Mouse (Mus musculus) left cerebral cortex, adult 2 months (tissue): ENCODE results near the gene Gm45234. TPM values are rescaled to one million over a fixed set of nuclear protein-coding genes. Genes with fewer than 3 reads are reported as not detected.

ENCODE experiments used
- DNase-seq, 2 experiments: peaks; one replicate each; pipeline ENCODE4 v3.0.0; 2021 to 2022; ENCODE audit warnings: low spot score in 2 of 2, mixed read lengths in 1 of 2; ENCODE audit errors: extremely low spot score in 1 of 2
- H3K27ac ChIP-seq: fragments of 200-600 bp; 2 replicates; pipeline ENCODE4 v1.8.1; 2022
- H3K4me3 ChIP-seq: fragments of 200-600 bp; 2 replicates; pipeline ENCODE4 v1.8.1; 2022
- CTCF ChIP-seq: fragments of 200-600 bp; IDR thresholded peaks from 2 replicates; pipeline ENCODE4 v1.8.1; 2022; ENCODE audit warnings: antibody characterized with exemption, mild to moderate bottlenecking, moderate library complexity
- intact Hi-C: fragments of 180-260 bp; cut with DNase I; formaldehyde crosslinking; loops from one replicate; pipeline ENCODE4 v1.15.1; 2025
- total RNA-seq, 2 experiments: library from RNA; stranded (reverse); gene quantifications; 2 replicates each; pipeline ENCODE4 v1.2.3; 2021

Gm45234 gene
- total RNA-seq, 2 experiments from 2014 or later: not detected

- intact Hi-C loops: loop anchor here (5.0 kb wide), 1 partner anchor 187 kb away; the partner anchor contains the start of gene C1rb
- no peak for TF ChIP-seq CTCF
- Histone ChIP-seq H3K4me3 (no peak overlapping the region), H3K27ac (peak overlapping the region; percentile 86)
- DNase-seq: no peak
Observed at GRCm38 (mm10) chr6:124758849-124759232, 3.0 kb upstream of the Gm45234 start.

- peak; percentile 53 to 59 for DNase-seq
- no peak for TF ChIP-seq CTCF
- Histone ChIP-seq H3K27ac (peak overlapping the region; percentile 86), H3K4me3 (peak overlapping the region; percentile 72)
- intact Hi-C loops: loop anchor here (1.0 to 5.0 kb wide), 2 partner anchors 13 to 186 kb away; partner anchors contain the start of gene C1rb
Observed at GRCm38 (mm10) chr6:124757909-124758848, 2.4 kb upstream of the Gm45234 start.

- no peak for TF ChIP-seq CTCF
- no peak for DNase-seq
- intact Hi-C loops: loop anchor here (1.0 to 5.0 kb wide), 2 partner anchors 12 to 185 kb away; partner anchors contain the start of gene C1rb
- Histone ChIP-seq H3K4me3 (peak overlapping the region; percentile 72), H3K27ac (peak overlapping the region; percentile 86)
Observed at GRCm38 (mm10) chr6:124757351-124757880, 1.6 kb upstream of the Gm45234 start.

GRCm38 (mm10) chr6:124756652-124757350 is 980 bp upstream of the Gm45234 start:
- no peak for TF ChIP-seq CTCF
- peak overlapping the region; percentile 72 for H3K4me3 ChIP-seq
- peak; percentile 81 to 82 for DNase-seq
- intact Hi-C loops: loop anchor here (1.0 to 5.0 kb wide), 2 partner anchors 12 to 184 kb away; partner anchors contain the start of gene C1rb
- H3K27ac ChIP-seq: peak overlapping the region; percentile 86

DNA sequence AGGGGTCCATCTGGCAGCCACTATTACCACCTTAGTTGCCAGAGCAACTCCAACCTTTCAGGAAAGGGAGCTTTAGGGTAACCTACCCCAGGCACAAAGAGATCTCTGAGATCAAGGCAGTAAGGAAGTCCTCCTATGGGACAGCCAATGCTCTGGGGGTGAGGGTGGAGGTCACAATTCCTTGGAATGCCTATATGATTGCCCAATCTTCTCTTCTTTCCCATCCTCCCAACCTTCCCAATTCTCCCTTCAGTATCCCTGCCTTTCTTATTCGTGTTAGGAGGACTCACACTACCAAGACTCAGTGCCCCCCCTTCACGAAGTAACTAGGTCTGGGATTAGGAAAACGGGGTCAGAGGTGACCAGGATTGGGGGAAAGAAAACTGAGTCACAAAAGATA is 515 bp downstream of the Gm45234 start:
- intact Hi-C loops: loop anchor here (5.0 kb wide), 1 partner anchor 183 kb away; the partner anchor contains the start of gene C1rb
- peak overlapping the region; percentile 72 for H3K4me3 ChIP-seq
- DNase-seq: no peak
- TF ChIP-seq CTCF: no peak
- H3K27ac ChIP-seq: peak overlapping the region; percentile 87

- H3K4me3 ChIP-seq: no peak overlapping the region
- no peak for DNase-seq
- intact Hi-C loops: no loop called here
Observed at GRCm38 (mm10) chr6:124753861-124754260, 2.0 kb downstream of the Gm45234 start.

DNA sequence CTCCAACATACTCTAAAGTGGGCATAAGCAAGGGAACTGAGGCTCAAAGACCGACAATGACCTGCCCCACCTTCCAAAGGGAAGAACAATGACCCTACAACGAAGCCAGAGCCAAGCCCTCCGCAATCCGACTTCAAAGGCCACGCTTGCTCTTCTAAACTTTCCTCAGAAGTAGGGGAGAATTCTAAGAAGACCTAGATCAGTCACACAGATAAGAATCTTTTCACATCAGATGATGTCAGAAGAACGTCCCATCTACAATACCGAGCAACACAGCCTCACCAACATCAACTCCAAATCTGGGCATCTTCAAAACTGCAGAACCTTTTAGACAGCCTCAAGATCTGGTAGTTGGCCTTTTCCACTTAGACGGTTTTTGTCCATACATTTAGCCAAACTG is 5.4 kb downstream of the Gm45234 start:
- intact Hi-C loops: no loop called here
- H3K4me3 ChIP-seq: no peak overlapping the region
- no peak for TF ChIP-seq CTCF

More at GRCm38 (mm10) chr6:124753861-124754260, 2.0 kb downstream of the Gm45234 start:
- no peak overlapping the region for H3K27ac ChIP-seq
- TF ChIP-seq CTCF: no peak

DNA sequence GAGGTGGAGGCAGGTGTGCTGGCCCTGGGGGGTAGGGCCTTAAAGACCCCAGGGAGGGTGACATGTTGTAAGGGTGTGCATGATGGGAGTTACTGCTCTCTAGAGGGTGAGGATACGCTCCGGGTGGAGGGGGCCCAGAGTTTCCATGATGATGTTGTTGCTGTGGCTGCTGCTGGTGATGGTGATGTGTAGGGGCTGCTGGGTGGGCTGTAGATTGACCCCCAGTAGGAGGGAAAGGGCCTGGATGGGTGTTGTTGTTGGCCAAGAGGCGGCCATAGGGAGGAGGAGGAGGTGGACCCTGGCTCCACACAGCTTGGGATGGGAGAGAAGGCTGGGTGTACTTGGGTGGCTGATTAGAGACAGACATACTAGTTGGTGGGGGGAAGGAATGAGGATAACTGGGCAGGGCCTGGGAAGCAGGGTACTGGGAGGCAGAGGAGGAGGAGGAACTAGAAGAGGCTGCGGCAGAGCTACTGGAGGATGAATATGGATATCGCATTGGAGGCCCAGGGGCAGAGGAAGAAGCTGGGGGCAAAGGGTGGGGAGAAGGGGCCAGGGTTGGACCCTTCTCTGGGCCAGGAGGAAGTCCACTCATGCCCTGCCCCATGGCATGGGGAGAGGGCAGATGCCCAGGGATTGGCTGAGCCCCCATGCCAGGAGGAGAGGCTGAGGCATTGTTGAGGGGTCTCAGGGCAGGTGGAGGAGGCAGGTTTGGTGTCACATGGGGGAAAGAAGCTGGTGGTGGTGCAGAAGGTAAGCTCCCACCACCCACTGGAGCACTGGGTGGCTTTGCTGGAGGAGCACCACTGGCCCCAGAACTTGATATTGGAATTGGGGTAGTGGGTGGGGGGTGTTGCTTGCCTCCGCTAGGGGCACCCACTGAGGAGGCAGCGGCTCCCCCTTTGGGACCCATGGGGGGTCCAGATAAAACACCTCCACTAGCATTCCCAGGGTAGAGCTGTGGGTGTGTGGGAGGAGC is 8.9 kb downstream of the Gm45234 start:
- intact Hi-C loops: no loop called here
- Histone ChIP-seq H3K4me3 (no peak overlapping the region), H3K27ac (peak overlapping the region; percentile 28)
- peak in 1 of 2 experiments; percentile 18 for DNase-seq
- no peak for TF ChIP-seq CTCF

More for the DNA sequence above, 5.4 kb downstream of the Gm45234 start:
- no peak for DNase-seq
- peak overlapping the region; percentile 53; the same call in 1 of the 2 replicates for H3K27ac ChIP-seq

DNA sequence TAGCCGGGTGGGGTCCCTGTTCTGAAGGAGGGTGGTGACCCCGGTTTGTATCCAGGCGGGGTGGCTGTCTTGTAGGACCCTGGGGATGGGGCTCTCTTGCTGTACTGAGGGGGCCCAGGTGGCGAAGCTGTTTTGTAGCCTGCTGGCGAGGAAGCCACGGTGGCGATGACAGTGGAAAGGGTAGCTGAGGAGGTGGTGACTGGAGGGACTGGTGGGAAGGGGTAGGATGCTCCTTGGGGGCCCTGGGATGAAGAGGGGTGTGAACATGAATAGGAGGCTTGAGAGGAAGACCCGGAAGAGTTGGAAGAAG is 9.6 kb downstream of the Gm45234 start:
- DNase-seq: no peak
- Histone ChIP-seq H3K27ac (peak overlapping the region; percentile 96), H3K4me3 (peak overlapping the region; percentile 60)
- TF ChIP-seq CTCF: no peak
- intact Hi-C loops: no loop called here

DNA sequence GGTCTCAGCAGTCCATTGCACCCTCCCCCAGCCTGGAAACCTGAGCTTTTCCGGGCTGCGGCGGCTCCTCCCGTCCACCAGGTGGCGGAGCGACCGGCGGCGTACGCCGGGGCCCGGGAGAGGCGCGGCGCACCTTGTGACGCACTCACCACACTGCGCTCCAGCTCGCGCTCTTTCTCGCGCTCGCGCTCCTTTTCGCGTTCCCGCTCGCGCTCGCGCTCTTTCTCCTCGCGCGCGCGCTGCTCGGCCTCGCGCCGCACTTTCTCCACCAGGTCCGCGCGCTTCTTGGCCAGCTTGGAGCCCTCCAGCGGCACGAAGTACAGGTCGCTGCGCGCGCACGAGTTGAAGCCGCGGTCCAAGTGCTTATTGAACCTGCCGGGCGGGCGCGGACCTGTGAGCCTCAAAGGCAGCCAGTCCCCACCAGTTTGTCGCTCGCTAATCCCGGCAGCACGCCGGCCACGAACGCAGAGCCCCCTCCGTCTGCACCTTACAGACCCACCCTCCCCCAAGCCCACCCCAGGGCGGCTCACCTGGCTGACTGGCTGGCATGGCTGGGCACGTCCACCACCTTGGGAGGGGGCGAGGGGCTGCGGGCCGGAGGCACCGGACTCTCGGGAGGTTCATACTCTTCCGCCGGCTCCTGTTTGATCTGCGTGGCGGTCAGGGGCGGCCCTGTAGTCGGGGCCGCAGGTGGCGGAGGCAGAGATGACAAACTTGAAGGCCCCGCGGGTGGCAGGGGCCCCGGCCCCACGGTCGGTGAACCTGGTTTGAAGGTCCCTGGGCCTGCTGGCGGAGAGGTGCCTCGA is 10.1 kb downstream of the Gm45234 start:
- DNase-seq: peak; percentile 95 to 97
- TF ChIP-seq CTCF: peak; percentile 99
- Histone ChIP-seq H3K27ac (peak overlapping the region; percentile 96), H3K4me3 (peak overlapping the region; percentile 60)
- intact Hi-C loops: loop anchor here (1.0 to 2.0 kb wide), 2 partner anchors 12 to 73 kb away; no protein-coding TSS in a partner anchor
